Mouse (Mus musculus) thymus, postnatal 36 days (tissue): ENCODE measurements around the gene Nr4a2.
A peak's percentile ranks its signal among the peaks of the same experiment; 100 is the strongest.

Experiments used
- DNase-seq, 2 experiments: peaks; one replicate each; pipeline ENCODE4 v3.0.0; 2022; ENCODE audit warnings: mixed read lengths in 2 of 2

Gene Nr4a2

DNA sequence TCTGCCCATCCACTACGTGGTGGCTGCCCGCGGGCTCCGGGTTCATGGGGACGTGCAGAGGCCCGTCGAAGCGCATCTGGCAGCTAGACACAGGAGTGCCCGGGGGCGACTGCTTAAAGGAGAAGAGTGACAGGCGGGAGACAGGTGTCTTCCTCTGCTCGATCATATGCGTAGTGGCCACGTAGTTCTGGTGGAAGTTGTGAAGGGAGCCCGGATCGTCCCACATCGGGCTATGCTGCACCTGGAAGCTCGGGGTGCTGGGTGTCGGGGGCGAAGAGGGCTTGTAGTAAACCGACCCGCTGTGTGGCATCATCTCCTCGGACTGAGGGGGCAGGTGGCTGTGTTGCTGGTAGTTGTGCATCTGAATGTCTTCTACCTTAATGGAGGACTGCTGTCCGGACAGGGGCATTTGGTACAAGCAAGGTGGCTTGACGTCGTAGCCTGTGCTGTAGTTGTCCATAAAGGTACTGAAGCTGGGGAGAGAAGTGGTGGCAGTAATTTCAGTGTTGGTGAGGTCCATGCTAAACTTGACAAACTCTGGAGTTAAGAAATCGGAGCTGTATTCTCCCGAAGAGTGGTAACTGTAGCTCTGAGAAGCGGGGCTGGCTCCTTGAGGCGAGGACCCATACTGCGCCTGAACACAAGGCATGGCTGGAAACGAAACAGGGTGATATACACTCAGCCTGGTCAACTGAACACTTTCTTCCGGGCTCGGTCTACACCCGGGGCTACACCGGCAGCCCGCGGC is 11.8 kb downstream of the Nr4a2 start:
- DNase-seq, result peak in 1 of 2 experiments; percentile 7

- no peak for DNase-seq
Observed at GRCm38 (mm10) chr2:57111011-57111790, 12.6 kb downstream of the Nr4a2 start.

DNA sequence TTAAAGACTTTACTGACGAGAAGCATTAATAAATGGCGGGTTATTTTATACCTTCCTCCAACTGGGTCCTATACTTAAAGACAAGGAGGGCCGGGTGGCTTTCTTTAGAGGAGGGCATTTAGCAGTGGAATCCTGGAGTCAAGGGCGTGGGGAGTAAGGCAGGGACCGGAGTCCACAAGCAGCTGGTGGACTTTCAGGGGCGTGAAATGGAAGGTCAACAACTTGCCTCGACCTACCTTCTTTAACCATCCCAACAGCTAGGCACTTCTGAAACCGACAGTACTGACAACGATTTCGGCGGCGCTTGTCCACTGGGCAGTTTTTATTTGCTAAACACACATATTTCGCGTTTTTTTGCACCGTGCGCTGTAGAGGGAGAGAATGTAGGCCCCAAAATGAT is 13.4 kb downstream of the Nr4a2 start:
- DNase-seq, result no peak

GRCm38 (mm10) chr2:57109926-57110325 is 13.9 kb downstream of the Nr4a2 start:
- DNase-seq, result no peak

- no peak for DNase-seq
Observed at GRCm38 (mm10) chr2:57109301-57109700, 14.5 kb downstream of the Nr4a2 start.

DNA sequence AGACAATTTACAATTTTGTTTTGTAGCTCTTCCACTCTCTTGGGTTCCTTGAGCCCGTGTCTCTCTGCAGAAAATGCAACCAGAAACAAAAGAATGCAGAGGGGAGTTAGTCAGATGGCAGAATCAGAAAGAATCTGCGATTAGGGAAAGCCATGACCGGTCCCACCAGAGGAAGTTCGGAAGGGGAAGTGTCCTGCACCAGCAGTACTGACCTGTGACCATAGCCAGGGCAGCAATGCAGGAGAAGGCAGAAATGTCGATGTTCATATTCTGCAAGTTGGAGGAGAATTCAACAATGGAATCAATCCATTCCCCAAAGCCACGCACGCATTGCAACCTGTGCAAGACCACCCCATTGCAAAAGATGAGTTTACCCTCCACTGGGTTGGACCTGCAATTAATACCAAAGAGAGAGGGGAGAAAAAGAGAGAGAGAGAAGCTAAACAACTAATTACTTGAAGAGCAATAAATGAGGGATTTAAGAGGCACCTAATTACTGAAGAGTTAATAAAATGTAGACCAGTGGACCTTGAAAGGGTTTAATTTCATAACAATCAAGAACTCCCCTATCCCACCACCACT is 15.4 kb downstream of the Nr4a2 start:
- no peak for DNase-seq

DNA sequence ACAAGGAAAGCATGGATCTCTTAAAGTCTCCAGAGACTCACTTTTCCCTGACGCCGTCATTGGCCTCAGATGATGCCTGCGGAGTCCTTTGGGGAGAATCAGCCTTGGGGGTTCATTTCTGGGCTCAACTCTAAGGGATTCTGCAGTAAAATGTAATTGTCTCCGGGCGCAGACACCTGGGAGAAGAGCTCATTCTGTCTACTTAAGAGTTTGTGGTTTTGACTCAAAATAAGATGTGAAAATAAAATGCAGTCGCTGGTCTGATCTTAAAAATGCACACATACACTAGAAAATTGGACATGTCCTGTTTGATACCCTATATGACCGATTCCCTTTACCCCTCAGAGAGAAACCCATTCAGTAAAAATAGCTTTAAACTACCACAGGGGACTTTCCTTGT is 18.4 kb downstream of the Nr4a2 start:
- DNase-seq, result no peak

DNA sequence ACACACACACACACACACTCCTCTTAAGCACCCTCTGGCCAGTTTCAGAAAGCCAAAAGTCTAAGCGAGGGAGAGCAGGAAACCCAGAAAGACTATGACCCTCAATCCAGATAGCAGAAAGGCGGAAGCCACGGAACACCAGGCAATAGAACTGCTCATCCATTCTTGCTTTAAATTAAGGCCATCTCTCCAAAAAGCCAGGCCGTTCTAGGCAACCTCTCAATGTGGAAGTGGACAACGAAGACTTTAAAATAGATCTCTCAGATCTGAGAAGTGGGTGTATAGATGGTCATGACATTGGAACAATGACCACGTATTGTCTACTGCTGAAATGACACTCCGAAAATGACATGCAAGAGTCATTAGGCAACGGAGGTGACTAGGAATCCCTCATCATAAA is 19.1 kb downstream of the Nr4a2 start:
- DNase-seq, result no peak

GRCm38 (mm10) chr2:57103845-57104660 is 19.8 kb downstream of the Nr4a2 start:
- no peak for DNase-seq

DNA sequence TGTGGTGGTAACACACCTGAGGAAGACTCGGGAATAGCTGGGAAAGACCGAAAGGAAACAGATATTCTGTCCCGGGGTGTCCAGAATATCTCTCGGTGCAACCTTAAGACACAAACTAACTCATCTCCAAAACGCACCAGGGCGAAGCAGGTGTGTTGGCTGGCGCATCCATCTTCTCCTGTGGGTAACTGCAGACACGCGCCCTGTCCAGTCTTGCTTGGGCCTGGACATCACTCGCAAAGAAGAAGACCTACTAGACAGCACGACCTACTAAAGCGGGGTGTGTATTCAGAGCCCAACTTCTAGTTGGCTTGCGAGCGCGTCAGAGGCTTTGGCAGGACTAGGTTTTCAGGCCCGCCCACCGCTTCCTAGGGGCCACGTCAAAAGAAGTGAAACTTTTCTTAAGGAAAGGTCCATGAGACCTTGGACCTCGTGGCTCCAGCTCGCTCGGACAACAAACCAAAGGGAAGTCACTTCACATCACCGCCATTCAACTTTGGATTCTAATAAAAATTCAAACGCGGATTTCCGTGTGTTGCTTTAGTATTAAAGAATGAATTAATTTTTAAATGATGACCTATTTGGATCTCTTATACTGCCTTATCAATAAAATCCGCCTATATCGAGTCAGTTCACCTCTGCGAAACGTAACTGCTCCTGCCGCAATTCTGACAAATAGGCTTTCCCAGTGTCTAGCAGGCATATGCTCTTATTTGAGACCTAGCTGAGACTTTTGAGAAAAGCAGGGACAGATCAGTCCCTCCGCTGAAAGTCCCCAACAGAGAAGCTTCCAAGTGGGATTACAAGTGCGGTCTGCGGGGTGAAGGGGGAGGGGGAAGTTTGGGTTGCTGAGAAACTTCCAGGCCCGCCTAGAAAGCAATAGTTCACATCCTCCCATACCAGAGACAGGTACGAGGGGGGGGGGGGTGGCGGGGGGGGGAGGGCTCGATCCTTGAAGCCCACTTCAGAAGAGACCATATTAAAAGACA is 20.7 kb downstream of the Nr4a2 start:
- no peak for DNase-seq

DNA sequence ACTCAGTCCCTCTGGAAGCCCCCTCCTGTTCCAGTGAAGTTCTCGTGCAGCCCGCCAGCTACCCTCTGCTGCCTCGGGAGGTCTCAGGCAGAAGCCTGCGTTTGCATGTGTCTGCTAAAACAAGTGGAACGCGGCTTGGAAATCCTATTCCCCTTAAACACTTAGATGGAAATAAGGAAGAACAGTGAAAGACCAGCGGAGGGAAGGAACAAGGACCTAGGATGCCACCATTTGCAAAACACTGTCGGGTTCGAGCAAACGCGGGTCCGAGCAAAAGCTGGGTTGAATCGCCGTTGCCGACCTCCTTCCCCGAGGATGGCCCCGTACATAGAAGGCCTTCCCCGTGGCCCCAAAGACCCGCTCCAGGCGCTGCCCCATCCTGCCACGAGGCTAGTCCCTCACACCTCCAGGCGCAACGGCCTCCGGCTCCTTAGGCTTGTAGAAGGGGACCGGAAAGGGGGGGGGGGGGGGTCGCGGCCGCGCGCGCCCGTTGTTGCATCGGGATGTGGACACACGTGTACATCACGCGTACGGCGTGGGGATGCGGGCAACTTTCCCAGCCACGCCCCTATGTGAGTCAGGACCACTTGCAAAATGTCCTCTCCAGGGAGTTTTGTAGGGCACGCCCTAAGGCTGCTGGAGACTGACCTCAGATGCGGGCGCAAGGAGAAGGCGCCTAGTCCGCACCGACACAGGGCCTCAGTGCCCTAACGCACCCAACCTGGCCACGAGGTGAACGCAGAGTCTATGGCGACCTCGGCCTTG is 21.5 kb downstream of the Nr4a2 start:
- no peak for DNase-seq

DNA sequence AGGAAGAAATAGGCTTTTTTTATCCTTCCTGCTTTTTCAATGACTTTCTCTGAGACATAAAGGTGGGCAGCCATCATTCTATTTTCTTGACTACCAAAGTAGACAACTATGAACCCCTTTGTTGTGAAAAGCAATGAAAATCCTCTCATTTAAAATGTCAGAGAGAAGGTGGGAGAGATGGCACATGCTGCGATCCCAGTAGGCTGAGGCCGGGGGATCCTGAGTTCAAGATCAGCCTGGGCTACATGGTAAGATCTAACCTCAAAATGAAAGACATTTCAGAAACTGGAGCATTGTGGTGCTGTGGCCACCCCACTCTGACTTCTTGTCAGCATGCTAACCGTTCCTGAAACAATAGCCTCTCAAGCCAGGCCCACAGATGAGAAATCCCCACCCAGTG is 23.6 kb downstream of the Nr4a2 start:
- DNase-seq, result no peak

GRCm38 (mm10) chr2:57072452-57072851 is 51.4 kb downstream of the Nr4a2 start:
- no peak for DNase-seq

GRCm38 (mm10) chr2:57063480-57063879 is 60.3 kb downstream of the Nr4a2 start:
- no peak for DNase-seq
